Mouse (Mus musculus): Measurements from ENCODE around the gene Sod3. TPM values are rescaled to one million over a fixed set of nuclear protein-coding genes. Genes with fewer than 3 reads are reported as not detected.

The Sod3 gene
- polyA plus RNA-seq, 1 experiment from 2014 or later: 2.4 TPM

DNA sequence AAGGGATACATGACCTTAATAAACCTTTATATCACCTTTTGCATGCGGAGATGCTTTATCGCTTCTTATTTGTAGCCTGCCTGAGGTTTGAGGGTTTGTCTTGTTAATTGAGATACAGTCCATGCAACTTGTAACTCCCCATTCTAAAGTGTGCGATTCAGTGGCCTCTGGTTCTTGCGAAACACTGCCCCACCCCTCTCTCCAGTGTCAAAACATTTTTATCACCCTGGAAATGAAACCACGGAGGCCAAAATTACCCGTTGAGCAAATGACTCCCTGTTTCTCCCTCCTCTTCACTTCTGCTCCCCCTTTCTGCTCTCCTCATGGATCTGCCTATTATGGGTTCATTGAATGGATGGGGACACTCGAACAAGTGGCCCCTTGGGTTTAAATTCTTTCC lies 8.0 kb upstream of the Sod3 start:
- DNase-seq (ENCODE audit: low read depth, low spot score) (no peak), ATAC-seq (no peak)
- CTCF ChIA-PET: interaction anchor here (1.1 to 1.5 kb wide), 2 partner anchors 9 to 19 kb away, joined by 3 read pairs; no protein-coding TSS in a partner anchor
- no peaks in the 10 kb centered on the region for H3K27me3 ChIP-seq
- in situ Hi-C loops (cut with MboI; ENCODE audit: low pct_unique_long_range_greater_than_20kb): no loop called here
- POLR2A ChIA-PET: no interaction called here
- no peak for TF ChIP-seq CTCF (IDR thresholded peaks at IDR 0.05)

DNA sequence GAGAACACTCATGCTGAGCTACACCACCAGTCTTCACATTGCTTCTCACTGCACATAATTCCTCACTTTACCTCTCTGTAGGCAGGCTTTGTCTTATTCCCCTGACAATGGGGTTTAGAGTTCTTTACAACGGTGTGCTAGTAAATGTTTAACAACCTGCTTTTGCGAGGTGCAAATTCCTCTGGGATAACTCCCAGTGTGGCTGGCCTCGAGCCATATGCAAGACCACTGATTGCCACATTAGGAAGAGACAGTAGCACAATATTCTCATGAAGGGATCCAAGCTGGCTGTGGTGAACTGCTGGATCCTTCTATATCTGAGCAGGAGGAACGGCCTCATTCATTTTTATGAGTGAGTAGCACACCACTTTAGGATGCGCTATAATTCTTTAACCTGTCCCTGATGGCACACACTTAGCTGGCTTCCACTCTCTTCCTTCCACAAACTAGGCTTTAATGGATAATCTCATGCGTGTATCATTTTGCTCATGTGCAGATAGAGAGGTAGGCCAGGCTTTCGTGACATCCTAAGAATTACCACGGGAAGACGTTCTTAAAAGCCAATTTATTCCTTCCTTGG lies 6.3 kb upstream of the Sod3 start:
- ChIA-PET POLR2A (no interaction called here), CTCF (interaction anchor here (1.4 to 1.5 kb wide), 2 partner anchors 19 to 20 kb away, joined by 4 read pairs; no protein-coding TSS in a partner anchor)
- TF ChIP-seq CTCF (IDR thresholded peaks at IDR 0.05): no peak
- ATAC-seq (peak; percentile 67), DNase-seq (ENCODE audit: low read depth, low spot score) (peak; percentile 61)
- in situ Hi-C loops (cut with MboI; ENCODE audit: low pct_unique_long_range_greater_than_20kb): no loop called here
- H3K27me3 ChIP-seq: no peaks in the 10 kb centered on the region

DNA sequence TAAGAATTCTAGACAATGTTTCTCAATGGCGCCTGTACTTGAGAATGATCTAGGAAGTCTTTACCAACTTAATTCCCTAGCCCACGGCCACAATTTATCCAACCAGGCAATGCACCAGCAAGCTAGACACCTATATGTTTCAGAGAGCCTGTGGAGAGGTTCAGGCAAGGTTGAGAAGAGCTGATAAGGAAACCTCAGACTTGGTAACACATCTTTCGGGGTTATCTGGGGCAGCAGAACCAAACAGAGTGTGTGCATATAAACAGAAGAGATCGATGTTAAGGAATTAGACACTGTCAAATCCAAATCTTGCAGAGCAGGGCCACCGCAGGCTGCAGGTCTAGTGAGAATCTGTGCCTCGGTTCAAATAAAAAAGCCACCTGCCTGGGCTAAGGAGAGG lies 5.5 kb upstream of the Sod3 start:
- in situ Hi-C loops (cut with MboI; ENCODE audit: low pct_unique_long_range_greater_than_20kb): no loop called here
- TF ChIP-seq CTCF (IDR thresholded peaks at IDR 0.05): no peak
- DNase-seq (ENCODE audit: low read depth, low spot score): no peak
- ChIA-PET CTCF (interaction anchor here (1.4 to 1.5 kb wide), 2 partner anchors 19 to 21 kb away, joined by 4 read pairs; no protein-coding TSS in a partner anchor), POLR2A (no interaction called here)
- H3K27me3 ChIP-seq: no peaks in the 10 kb centered on the region
- ATAC-seq: no peak

- CTCF ChIA-PET: no interaction called here
- POLR2A ChIA-PET: no interaction called here
- no peak for ATAC-seq
- no peak for TF ChIP-seq CTCF (IDR thresholded peaks at IDR 0.05)
- in situ Hi-C loops (cut with MboI; ENCODE audit: low pct_unique_long_range_greater_than_20kb): no loop called here
- H3K27me3 ChIP-seq: no peaks in the 10 kb centered on the region
- DNase-seq (ENCODE audit: low read depth, low spot score): no peak
Measured at GRCm38 (mm10) chr5:52360286-52361049, 3.1 kb upstream of the Sod3 start.

- ATAC-seq: no peak
Measured at GRCm38 (mm10) chr5:52362776-52363467, 669 bp upstream of the Sod3 start.

GRCm38 (mm10) chr5:52364521-52364920 lies 930 bp downstream of the Sod3 start:
- ChIA-PET POLR2A (no interaction called here), CTCF (interaction anchor here (0.9 to 1.2 kb wide), 4 partner anchors 12 to 108 kb away, joined by 3 to 4 read pairs (median 3); no protein-coding TSS in a partner anchor)
- DNase-seq (ENCODE audit: low read depth, low spot score): no peak
- no peak for TF ChIP-seq CTCF (IDR thresholded peaks at IDR 0.05)
- no peaks in the 10 kb centered on the region for H3K27me3 ChIP-seq
- in situ Hi-C loops (cut with MboI; ENCODE audit: low pct_unique_long_range_greater_than_20kb): no loop called here
- no peak for ATAC-seq

More at GRCm38 (mm10) chr5:52362776-52363467, 669 bp upstream of the Sod3 start:
- ChIA-PET CTCF (interaction anchor here (0.9 to 1.2 kb wide), 2 partner anchors 9 to 12 kb away, joined by 3 to 4 read pairs; no protein-coding TSS in a partner anchor), POLR2A (no interaction called here)
- H3K27me3 ChIP-seq: no peaks in the 10 kb centered on the region
- DNase-seq (ENCODE audit: low read depth, low spot score): no peak
- in situ Hi-C loops (cut with MboI; ENCODE audit: low pct_unique_long_range_greater_than_20kb): no loop called here
- no peak for TF ChIP-seq CTCF (IDR thresholded peaks at IDR 0.05)

GRCm38 (mm10) chr5:52365930-52366329 lies 2.3 kb downstream of the Sod3 start:
- POLR2A ChIA-PET: no interaction called here
- no peak for DNase-seq (ENCODE audit: low read depth, low spot score)
- in situ Hi-C loops (cut with MboI; ENCODE audit: low pct_unique_long_range_greater_than_20kb): no loop called here
- no peak for ATAC-seq
- H3K27me3 ChIP-seq: no peaks in the 10 kb centered on the region
- CTCF ChIA-PET: interaction anchor here (1.7 kb wide), 1 partner anchor 11 kb away, joined by 9 read pairs; no protein-coding TSS in a partner anchor
- no peak for TF ChIP-seq CTCF (IDR thresholded peaks at IDR 0.05)

DNA sequence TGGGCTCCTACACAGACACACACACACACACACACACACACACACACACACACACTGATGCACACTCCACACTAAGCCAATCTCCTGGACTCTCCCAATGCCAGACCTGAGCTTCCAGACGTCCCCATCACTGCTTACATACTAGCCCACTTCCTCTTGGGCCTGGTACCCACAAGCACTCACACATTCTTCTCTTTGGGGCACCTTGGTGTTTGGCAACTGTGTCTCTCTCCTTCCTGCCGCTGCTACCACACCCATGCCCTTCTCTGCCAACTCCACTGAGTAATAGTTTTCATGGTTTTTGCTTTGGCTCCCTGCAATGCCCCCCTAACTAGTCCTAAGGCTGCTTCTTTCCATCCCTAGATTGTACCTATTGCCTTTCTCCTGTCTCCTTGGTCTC lies 3.1 kb downstream of the Sod3 start:
- H3K27me3 ChIP-seq: no peaks in the 10 kb centered on the region
- no peak for TF ChIP-seq CTCF (IDR thresholded peaks at IDR 0.05)
- CTCF ChIA-PET: interaction anchor here (1.7 kb wide), 1 partner anchor 10 kb away, joined by 9 read pairs; no protein-coding TSS in a partner anchor
- DNase-seq (ENCODE audit: low read depth, low spot score) (no peak), ATAC-seq (no peak)
- POLR2A ChIA-PET: no interaction called here
- in situ Hi-C loops (cut with MboI; ENCODE audit: low pct_unique_long_range_greater_than_20kb): no loop called here

DNA sequence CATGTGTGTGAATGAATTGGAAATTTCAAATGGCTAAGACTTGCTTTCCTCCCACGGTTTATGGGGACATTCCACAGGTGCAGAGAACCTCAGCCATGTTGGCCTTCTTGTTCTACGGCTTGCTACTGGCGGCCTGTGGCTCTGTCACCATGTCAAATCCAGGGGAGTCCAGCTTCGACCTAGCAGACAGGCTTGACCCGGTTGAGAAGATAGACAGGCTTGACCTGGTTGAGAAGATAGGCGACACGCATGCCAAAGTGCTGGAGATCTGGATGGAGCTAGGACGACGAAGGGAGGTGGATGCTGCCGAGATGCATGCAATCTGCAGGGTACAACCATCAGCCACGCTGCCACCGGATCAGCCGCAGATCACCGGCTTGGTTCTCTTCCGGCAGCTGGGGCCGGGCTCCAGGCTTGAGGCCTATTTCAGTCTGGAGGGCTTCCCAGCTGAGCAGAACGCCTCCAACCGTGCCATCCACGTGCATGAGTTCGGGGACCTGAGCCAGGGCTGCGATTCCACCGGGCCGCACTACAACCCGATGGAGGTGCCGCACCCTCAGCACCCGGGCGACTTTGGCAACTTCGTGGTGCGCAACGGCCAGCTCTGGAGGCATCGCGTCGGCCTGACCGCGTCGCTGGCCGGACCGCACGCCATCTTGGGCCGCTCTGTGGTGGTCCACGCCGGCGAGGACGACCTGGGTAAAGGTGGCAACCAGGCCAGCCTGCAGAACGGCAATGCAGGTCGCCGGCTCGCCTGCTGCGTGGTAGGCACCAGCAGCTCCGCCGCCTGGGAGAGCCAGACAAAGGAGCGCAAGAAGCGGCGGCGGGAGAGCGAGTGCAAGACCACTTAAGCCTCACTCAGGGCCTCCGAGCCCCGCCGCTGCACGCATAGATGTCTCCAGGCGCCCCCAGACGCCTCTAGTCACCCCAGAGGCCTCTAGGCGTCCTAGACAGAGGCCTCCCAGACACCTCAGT lies 4.6 kb downstream of the Sod3 start:
- CTCF ChIA-PET: interaction anchor here (1.7 kb wide), 1 partner anchor 9 kb away, joined by 9 read pairs; no protein-coding TSS in a partner anchor
- H3K27me3 ChIP-seq: no peaks in the 10 kb centered on the region
- POLR2A ChIA-PET: no interaction called here
- in situ Hi-C loops (cut with MboI; ENCODE audit: low pct_unique_long_range_greater_than_20kb): no loop called here
- DNase-seq (ENCODE audit: low read depth, low spot score): no peak
- ATAC-seq: no peak
- no peak for TF ChIP-seq CTCF (IDR thresholded peaks at IDR 0.05)

DNA sequence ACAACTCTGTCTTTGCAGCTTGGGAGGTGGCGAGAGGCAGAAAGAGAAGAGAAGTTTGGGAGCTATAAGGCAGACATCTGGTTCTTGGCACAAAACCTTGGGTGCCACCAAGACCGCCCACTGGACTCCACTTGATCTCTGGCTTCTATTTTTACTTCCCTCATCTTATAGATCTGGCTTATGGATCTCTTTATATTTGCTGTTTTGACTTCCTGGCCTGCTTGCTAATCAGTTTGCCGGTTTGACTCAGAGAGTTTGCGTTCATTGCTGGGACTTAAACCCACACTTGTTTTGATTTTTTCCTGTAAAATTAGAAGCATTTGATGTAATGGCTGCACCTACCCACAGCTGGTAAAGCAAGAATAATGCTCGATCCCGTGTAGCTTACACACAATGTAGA lies 7.3 kb downstream of the Sod3 start:
- POLR2A ChIA-PET: interaction anchor here (1.0 kb wide), 1 partner anchor 14 kb away, joined by 4 read pairs; no protein-coding TSS in a partner anchor
- H3K27me3 ChIP-seq: no peaks in the 10 kb centered on the region
- DNase-seq (ENCODE audit: low read depth, low spot score): no peak
- no peak for TF ChIP-seq CTCF (IDR thresholded peaks at IDR 0.05)
- in situ Hi-C loops (cut with MboI; ENCODE audit: low pct_unique_long_range_greater_than_20kb): no loop called here
- CTCF ChIA-PET: interaction anchor here (1.2 kb wide), 1 partner anchor 89 kb away, joined by 3 read pairs; no protein-coding TSS in a partner anchor
- no peak for ATAC-seq

Data from Patski (cell line).